Mouse (Mus musculus) myocyte (in vitro differentiated cells): ENCODE measurements around the gene Gan.

Experiments used
- E2F4 ChIP-seq: IDR thresholded peaks from one replicate; pipeline ENCODE4 v1.6.1; 2011; ENCODE audit warnings: mild to moderate bottlenecking, control low read depth, moderate library complexity; ENCODE audit not compliant: insufficient read depth
- MAX ChIP-seq: IDR thresholded peaks from one replicate; pipeline ENCODE4 v1.6.1; 2011; ENCODE audit warnings: low read depth, mild to moderate bottlenecking, control low read depth
- MYOD1 ChIP-seq, 3 experiments: IDR thresholded peaks; one replicate each; pipeline ENCODE4 v1.6.1; 2011; ENCODE audit warnings: control low read depth in 2 of 3, low read depth in 2 of 3, mild to moderate bottlenecking in 2 of 3, moderate library complexity in 1 of 3; ENCODE audit not compliant: insufficient read length in 2 of 3, control insufficient read depth in 1 of 3
- MYOG ChIP-seq, 3 experiments: IDR thresholded peaks; one replicate each; pipeline ENCODE4 v1.6.1; 2011; ENCODE audit warnings: control low read depth in 2 of 3, low read depth in 2 of 3, mild to moderate bottlenecking in 2 of 3; ENCODE audit not compliant: insufficient read length in 2 of 3, control insufficient read depth in 1 of 3, insufficient read depth in 1 of 3
- POLR2A ChIP-seq: IDR thresholded peaks from one replicate; pipeline ENCODE4 v1.6.1; 2011; ENCODE audit warnings: low read depth, mild to moderate bottlenecking, control low read depth, moderate library complexity; ENCODE audit not compliant: insufficient read length
- POLR2AphosphoS2 ChIP-seq: IDR thresholded peaks from one replicate; pipeline ENCODE4 v1.6.1; 2011; ENCODE audit warnings: low read depth, control low read depth; ENCODE audit not compliant: insufficient read length

DNA sequence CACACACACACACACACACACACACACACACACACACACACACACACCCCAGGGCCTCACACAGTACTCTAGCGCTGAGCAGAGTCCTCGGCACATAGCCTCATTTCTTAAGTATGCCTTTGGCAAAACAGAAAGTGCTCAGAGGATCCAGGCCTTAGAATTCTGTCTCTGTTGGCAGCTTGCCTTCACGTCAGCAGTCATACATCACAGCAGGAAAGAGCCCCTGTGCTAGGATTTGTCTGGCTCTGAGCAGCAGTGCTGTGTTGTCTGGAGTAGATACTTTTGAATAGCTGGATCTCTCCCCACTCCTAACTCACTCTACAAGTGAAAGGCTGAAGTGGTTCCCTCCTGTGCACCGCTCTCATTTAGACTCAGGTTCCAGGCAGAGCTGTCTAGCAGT is 36.4 kb downstream of the Gan start:
- no peak for TF ChIP-seq POLR2A
- TF ChIP-seq MYOD1 (IDR thresholded peaks at IDR 0.05; ENCODE audit: control insufficient read depth in 1 of 3, insufficient read length in 2 of 3, low read depth in 2 of 3) = no peak
- no peak for TF ChIP-seq POLR2AphosphoS2
- TF ChIP-seq E2F4 = no peak
- TF ChIP-seq MYOG (IDR thresholded peaks at IDR 0.05; ENCODE audit: control insufficient read depth in 1 of 3, insufficient read depth in 1 of 3, insufficient read length in 2 of 3, low read depth in 2 of 3) = no peak
- TF ChIP-seq MAX = no peak
